Mouse (Mus musculus) layer of hippocampus, postnatal 36 days (tissue): ENCODE measurements around the gene Iqck. TPM values are rescaled to one million over a fixed set of nuclear protein-coding genes. Genes with fewer than 3 reads are reported as not detected.

Experiments
- DNase-seq, 2 experiments: peaks; one replicate each; pipeline ENCODE4 v3.0.0; 2022
- total RNA-seq, 2 experiments: library from RNA; stranded (reverse); gene quantifications; 2 replicates each; pipeline ENCODE4 v1.2.3; 2021

Iqck gene
- total RNA-seq, 2 experiments from 2014 or later = 4.3 to 4.5 TPM

DNA sequence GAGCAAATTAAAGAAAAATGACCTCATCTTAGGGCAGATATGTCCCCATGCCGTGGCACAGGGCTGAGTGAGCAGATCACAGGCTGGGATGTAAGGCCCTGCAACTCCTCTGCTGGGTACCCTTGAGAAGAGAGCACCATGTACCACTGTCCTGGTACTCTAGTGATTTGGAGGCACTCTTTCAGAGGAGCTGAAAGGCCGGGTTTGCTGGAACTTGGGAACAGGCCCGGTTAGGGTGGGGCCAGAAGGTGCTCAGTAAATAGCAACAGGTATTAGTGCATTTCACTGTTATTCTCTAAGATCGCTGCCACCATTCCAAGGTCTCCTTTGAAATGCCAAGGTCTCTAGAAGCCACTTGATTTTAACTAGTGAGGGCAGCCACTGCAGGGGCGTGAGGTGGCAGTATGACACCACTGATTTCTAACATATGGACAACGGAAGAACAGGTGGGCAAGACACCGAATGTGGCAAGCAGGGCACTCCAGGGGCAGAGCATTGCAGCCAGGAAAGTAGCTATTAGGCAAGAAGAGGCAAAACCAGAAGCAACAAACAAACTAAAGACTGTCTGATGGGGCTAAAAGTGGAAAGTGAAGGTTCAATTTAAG, 59.1 kb downstream of the Iqck start:
- no peak for DNase-seq

GRCm38 (mm10) chr7:118919261-118920006, 63.9 kb downstream of the Iqck start:
- DNase-seq = no peak

- no peak for DNase-seq
These were observed 67.1 kb downstream of the Iqck start for GRCm38 (mm10) chr7:118922441-118923202.

GRCm38 (mm10) chr7:118925547-118925946, 70.0 kb downstream of the Iqck start:
- no peak for DNase-seq

GRCm38 (mm10) chr7:118926516-118927260, 71.1 kb downstream of the Iqck start:
- DNase-seq = no peak

- no peak for DNase-seq
These were observed 71.7 kb downstream of the Iqck start for GRCm38 (mm10) chr7:118927279-118927678.

DNA sequence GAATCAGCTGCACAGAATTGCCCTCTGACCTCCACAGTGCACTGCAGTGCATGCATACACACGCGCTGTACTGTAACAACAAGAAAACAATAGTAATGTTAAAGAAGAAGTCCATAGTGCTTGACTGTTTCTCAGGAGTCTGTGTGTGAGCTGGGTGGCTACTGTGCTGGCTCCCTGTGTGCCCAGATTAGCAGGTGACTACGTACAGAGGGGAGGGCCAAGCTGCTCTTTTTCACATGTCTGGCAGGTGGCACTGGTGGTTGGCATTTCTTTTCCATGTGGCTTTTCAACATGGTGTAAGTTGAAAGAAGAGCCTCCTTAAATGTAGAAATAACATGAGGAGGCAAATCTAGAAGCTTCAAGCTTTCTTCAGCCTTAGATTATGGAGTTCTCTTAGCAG, 72.8 kb downstream of the Iqck start:
- DNase-seq = no peak

- no peak for DNase-seq
These were observed 73.4 kb downstream of the Iqck start for GRCm38 (mm10) chr7:118928916-118929315.

DNA sequence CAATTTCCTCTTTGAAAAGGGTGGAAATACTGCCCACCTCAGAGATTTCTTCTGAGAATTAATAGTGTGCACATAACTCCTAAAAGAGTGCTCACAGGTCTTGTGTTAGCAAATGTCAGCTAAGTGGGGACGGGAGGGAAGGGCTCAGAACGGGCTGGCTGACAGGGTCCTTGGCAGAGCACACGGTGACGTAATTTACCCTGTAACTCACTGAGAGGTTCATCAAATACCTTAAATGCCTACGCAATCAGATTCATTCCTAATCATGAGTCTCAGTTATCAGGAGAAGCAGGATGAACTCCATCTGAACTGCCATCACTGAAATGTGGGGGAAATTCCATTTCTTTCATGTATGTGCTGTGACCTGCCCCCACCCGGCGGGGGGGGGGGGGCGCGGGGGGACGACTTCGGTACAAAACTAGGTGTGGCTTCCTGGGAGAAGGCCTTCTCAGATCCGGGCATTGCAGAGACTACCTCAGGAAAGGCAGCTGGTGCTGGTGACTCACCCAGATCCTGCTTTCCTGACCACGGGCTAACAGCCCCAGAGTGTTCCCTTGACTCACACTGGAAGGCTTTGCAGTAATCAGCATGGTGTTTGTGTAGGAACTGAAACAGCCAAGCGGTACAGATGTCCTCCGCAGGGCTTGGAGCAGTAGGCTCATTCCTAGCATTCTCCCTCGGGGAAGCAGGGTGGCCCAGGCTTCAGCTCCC, 74.2 kb downstream of the Iqck start:
- peak; percentile 29 to 41 for DNase-seq

GRCm38 (mm10) chr7:118931502-118932395, 76.2 kb downstream of the Iqck start:
- DNase-seq = no peak

GRCm38 (mm10) chr7:118935306-118935705, 79.8 kb downstream of the Iqck start:
- no peak for DNase-seq

DNA sequence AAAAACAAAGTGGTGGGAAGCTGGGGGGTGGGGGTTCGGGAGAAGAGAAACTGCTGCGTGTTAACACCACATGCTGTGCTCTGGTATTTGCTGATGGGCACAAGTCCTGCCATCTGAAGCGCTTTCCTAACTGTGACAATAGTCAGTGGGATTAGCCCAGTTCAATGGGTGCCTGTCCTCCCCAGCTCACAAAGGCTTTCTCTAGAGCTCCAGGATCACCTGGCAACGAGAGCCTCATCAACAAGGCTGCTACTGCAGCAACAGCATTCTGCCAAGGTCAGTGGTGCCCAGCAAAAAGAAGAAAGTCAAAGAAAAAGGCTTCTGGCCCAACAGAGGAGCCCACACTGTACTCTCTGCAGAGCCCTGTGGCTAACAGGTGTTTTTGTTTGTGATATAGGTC, 81.3 kb downstream of the Iqck start:
- DNase-seq = no peak

GRCm38 (mm10) chr7:118937469-118938387, 82.2 kb downstream of the Iqck start:
- DNase-seq = no peak

- DNase-seq = peak; percentile 75 to 76
These were observed 86.7 kb downstream of the Iqck start for GRCm38 (mm10) chr7:118942297-118942696.

DNA sequence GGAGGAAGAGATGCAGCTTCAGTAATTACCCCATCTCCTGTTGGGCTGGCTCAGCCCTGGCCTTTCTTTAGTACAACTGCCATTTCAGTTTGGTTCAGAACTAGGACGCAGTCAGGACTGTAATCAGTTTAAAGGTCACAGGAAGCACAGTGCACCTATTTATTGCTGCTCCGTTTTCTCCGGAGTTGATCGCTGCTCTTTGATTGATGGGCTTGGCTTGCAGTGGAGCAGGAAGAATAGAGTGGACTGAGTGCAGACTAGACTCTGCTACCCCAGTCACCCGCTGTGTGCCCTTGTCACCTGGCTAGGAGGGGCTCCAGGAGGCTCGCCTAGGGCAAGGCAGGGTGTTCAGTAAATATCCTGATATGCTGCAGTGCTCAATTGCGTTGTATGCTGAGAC, 87.6 kb downstream of the Iqck start:
- DNase-seq = no peak

DNA sequence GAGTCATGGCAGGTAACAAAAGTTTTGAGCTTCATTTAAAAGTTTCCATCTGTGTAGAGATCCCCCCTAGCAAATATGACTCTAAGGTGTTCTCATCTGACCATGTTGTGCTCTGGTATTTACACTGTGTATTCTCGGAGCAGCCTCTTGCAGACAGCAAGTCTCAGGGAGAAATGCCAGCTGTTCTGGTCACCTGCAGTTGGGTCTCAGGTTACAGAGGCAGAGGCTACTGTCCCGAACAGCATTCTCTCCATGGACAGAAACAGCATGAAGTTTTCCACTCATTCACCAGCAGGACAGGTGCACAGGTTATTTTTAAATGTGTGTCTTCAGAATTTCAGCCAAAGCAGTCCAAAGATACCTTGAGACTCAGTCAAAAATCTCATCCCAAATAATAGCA, 89.3 kb downstream of the Iqck start:
- DNase-seq = no peak

DNA sequence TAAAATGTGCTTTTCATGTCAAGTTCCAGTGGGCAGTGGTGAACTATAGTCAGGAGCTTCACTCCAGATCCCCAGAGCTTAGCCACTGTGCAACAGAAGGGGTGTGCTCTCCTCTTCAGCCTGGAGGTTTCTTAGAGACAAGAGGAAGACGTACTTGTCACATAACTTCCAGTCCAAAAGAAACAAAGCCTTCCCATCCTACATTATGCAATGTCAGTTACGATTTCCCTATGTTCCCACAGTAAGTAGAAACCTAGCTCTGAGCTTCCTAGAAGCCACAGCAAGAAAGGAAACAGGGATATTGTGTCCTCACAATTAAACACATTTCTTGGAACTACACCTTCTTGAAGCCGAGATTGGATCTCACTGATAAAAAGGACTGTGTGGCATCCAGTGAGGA, 91.7 kb downstream of the Iqck start:
- no peak for DNase-seq

DNA sequence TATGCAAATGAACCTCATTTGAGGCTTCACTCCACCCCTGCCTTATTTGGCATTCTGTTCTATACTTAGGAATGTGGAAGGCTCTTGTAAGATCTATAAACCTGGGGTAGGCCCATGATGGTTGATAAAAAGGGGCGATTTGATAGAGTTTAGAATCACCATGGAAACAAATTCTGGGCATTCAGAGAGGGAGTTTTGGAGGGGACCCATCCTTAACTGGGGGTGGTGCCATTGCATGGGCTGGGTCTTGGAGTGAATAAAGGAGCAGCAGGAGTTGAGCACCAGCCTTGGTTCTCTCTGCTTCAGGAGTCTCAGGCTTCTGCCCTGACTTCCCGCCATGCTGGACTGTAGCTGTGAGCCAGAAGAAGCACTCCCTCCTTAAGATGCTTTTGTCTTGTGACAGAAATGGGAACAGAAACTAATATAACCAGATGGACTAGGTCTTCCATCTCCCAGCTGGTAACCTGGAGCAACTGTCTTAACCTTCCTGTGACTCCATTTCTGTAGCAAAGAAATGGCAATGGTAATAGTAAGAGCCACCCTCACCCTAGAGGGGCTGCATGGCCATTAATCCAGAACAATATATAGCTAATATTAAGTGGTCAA, 93.2 kb downstream of the Iqck start:
- no peak for DNase-seq

GRCm38 (mm10) chr7:118949749-118950148, 94.2 kb downstream of the Iqck start:
- DNase-seq = no peak
